Mouse (Mus musculus) forebrain, embryonic 11.5 days (tissue): ENCODE measurements around the gene Pou2f3. TPM values are rescaled to one million over a fixed set of nuclear protein-coding genes. Genes with fewer than 3 reads are reported as not detected.

Experiments used
- ATAC-seq: fragments of 200-750 bp; cut with Nextera tagmentation; replicated peaks from 2 replicates; pipeline ENCODE4 v1.8.0; 2017; ENCODE audit warnings: moderate TSS enrichment; ENCODE audit not compliant: low FRiP score
- DNase-seq: peaks from one replicate; pipeline ENCODE4 v3.0.0-alpha.2; 2017; ENCODE audit warnings: low spot score
- H3K27ac ChIP-seq: fragments of 300-500 bp; sonication (generic); 2 replicates; pipeline ENCODE4 v1.5.1; 2014; ENCODE audit warnings: low read depth, low read length
- H3K27me3 ChIP-seq: fragments of 300-500 bp; sonication (generic); 2 replicates; pipeline ENCODE4 v1.6.1; 2014; ENCODE audit warnings: mild to moderate bottlenecking, low read length, mixed read lengths; ENCODE audit not compliant: control insufficient read depth, insufficient read depth
- H3K36me3 ChIP-seq: fragments of 300-500 bp; sonication (generic); 2 replicates; pipeline ENCODE4 v1.6.1; 2014; ENCODE audit warnings: mild to moderate bottlenecking, low read length, moderate library complexity, mixed read lengths; ENCODE audit not compliant: control insufficient read depth, insufficient read depth
- H3K4me1 ChIP-seq: fragments of 300-500 bp; sonication (generic); replicated peaks from 2 replicates; pipeline ENCODE4 v1.6.1; 2014; ENCODE audit warnings: low read length, mixed read lengths; ENCODE audit not compliant: control insufficient read depth, insufficient read depth
- H3K4me2 ChIP-seq: fragments of 300-500 bp; sonication (generic); 2 replicates; pipeline ENCODE4 v1.6.1; 2014; ENCODE audit warnings: low read depth, mild to moderate bottlenecking, low read length, moderate library complexity, mixed read lengths; ENCODE audit not compliant: severe bottlenecking
- H3K4me3 ChIP-seq: fragments of 300-500 bp; sonication (generic); 2 replicates; pipeline ENCODE4 v1.5.1; 2014; ENCODE audit warnings: low read depth, low read length
- H3K9ac ChIP-seq: fragments of 300-500 bp; sonication (generic); 2 replicates; pipeline ENCODE4 v1.6.1; 2014; ENCODE audit warnings: low read length
- H3K9me3 ChIP-seq: fragments of 300-500 bp; sonication (generic); 2 replicates; pipeline ENCODE4 v1.6.1; 2016; ENCODE audit warnings: low read length, mixed read lengths; ENCODE audit not compliant: control insufficient read depth
- WGBS: fragments of 180-500 bp; shearing (Covaris S2); extraction: QIAGEN DNeasy Blood & Tissue Kit; methylation state at CpG from one replicate; pipeline ENCODE4 v1.1.7; 2014; 5-methylcytosine and 5-hydroxymethylcytosine counted together
- polyA plus RNA-seq: library from polyadenylated mRNA; unstranded; fragments of >200 nt; fragmentation: Nextera tagmentation; extraction: Ambion mirVana; gene quantifications from 2 replicates; pipeline ENCODE4 v1.2.1, GENCODE M21; 2014

Gene Pou2f3
- polyA plus RNA-seq, 1 experiment from 2014 or later, result not detected

DNA sequence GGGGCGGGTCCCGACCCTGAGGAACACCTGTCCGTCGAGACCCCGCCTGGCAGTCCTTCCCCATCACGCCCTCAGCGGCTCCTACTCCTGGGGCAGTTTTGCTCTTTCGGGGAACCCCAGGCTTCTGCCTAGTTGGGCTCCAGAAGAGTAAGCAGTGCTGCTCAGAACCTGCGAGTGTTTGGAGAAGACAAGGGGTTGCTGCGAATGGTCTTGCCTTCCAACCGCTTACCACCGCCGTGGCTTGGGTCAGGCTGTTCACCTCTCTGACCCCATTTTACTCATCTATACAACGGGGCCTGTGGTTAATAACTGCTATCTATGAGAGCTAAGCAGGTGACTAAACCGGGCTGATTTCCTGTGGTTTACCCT lies 4.2 kb downstream of the Pou2f3 start:
- WGBS, result 5% methylated on average over 15 of the region's 15 CpGs
- H3K9ac ChIP-seq, result peak overlapping the region; percentile 4; the same call in 1 of the 2 replicates
- peak overlapping the region; percentile 53 for H3K4me2 ChIP-seq
- no peaks in the 10 kb centered on the region for H3K9me3 ChIP-seq
- no peak for DNase-seq
- H3K27ac ChIP-seq, result no peak overlapping the region
- peaks cover 16% of the 10 kb centered on the region for H3K4me1 ChIP-seq
- peak overlapping the region; percentile 28 for H3K4me3 ChIP-seq
- H3K27me3 ChIP-seq, result peaks cover 25% of the 10 kb centered on the region
- H3K36me3 ChIP-seq, result no peaks in the 10 kb centered on the region
- ATAC-seq, result no peak

GRCm38 (mm10) chr9:43205343-43206021 lies 4.7 kb downstream of the Pou2f3 start:
- H3K4me3 ChIP-seq, result peak overlapping the region; percentile 28
- H3K9ac ChIP-seq, result peak overlapping the region; percentile 4; the same call in 1 of the 2 replicates
- no peaks in the 10 kb centered on the region for H3K9me3 ChIP-seq
- H3K36me3 ChIP-seq, result no peaks in the 10 kb centered on the region
- peaks cover 25% of the 10 kb centered on the region for H3K27me3 ChIP-seq
- WGBS, result 1% methylated on average over 41 of the region's 41 CpGs
- H3K4me1 ChIP-seq, result peaks cover 15% of the 10 kb centered on the region
- peak; percentile 54 for DNase-seq
- ATAC-seq, result no peak
- H3K27ac ChIP-seq, result no peak overlapping the region
- H3K4me2 ChIP-seq, result peak overlapping the region; percentile 53

GRCm38 (mm10) chr9:43200212-43200611 lies 10.0 kb downstream of the Pou2f3 start:
- Histone ChIP-seq H3K9me3 (no peaks in the 10 kb centered on the region), H3K4me3 (no peak overlapping the region), H3K4me2 (peak overlapping the region; percentile 19; the same call in 1 of the 2 replicates), H3K9ac (no peak overlapping the region), H3K4me1 (peaks cover under 1% of the 10 kb centered on the region), H3K27ac (no peak overlapping the region), H3K27me3 (peaks cover 12% of the 10 kb centered on the region), H3K36me3 (no peaks in the 10 kb centered on the region)
- ATAC-seq (no peak), DNase-seq (no peak)
- WGBS, result 3% methylated on average over 5 of the region's 5 CpGs

GRCm38 (mm10) chr9:43194001-43194400 lies 16.2 kb downstream of the Pou2f3 start:
- H3K4me2 ChIP-seq, result no peak overlapping the region
- no peak overlapping the region for H3K27ac ChIP-seq
- H3K9ac ChIP-seq, result no peak overlapping the region
- WGBS, result 16% methylated on average over 9 of the region's 9 CpGs
- ATAC-seq (no peak), DNase-seq (no peak)
- no peaks in the 10 kb centered on the region for H3K9me3 ChIP-seq
- H3K4me1 ChIP-seq, result peaks cover 4% of the 10 kb centered on the region; the same call in 1 of the 2 replicates
- H3K27me3 ChIP-seq, result no peaks in the 10 kb centered on the region
- no peaks in the 10 kb centered on the region for H3K36me3 ChIP-seq
- no peak overlapping the region for H3K4me3 ChIP-seq

- Histone ChIP-seq H3K9ac (no peak overlapping the region), H3K4me3 (no peak overlapping the region), H3K27ac (no peak overlapping the region), H3K4me1 (peaks cover 5% of the 10 kb centered on the region; the same call in 1 of the 2 replicates), H3K27me3 (no peaks in the 10 kb centered on the region), H3K4me2 (no peak overlapping the region), H3K36me3 (no peaks in the 10 kb centered on the region), H3K9me3 (no peaks in the 10 kb centered on the region)
- ATAC-seq (no peak), DNase-seq (no peak)
- 53% methylated on average over 4 of the region's 4 CpGs for WGBS
Measured at GRCm38 (mm10) chr9:43191561-43191960, 18.6 kb downstream of the Pou2f3 start.

GRCm38 (mm10) chr9:43189021-43189356 lies 21.2 kb downstream of the Pou2f3 start:
- Histone ChIP-seq H3K27ac (no peak overlapping the region), H3K9ac (no peak overlapping the region), H3K4me2 (no peak overlapping the region), H3K9me3 (no peaks in the 10 kb centered on the region), H3K27me3 (no peaks in the 10 kb centered on the region), H3K4me1 (peaks cover 4% of the 10 kb centered on the region; the same call in 1 of the 2 replicates), H3K36me3 (no peaks in the 10 kb centered on the region), H3K4me3 (no peak overlapping the region)
- WGBS, result 68% methylated on average over 3 of the region's 3 CpGs
- ATAC-seq, result no peak
- no peak for DNase-seq

- no peak for DNase-seq
- 63% methylated on average over 12 of the region's 12 CpGs for WGBS
- H3K4me1 ChIP-seq, result peaks cover 2% of the 10 kb centered on the region; the same call in 1 of the 2 replicates
- H3K27me3 ChIP-seq, result no peaks in the 10 kb centered on the region
- no peaks in the 10 kb centered on the region for H3K36me3 ChIP-seq
- ATAC-seq, result no peak
- no peak overlapping the region for H3K9ac ChIP-seq
- no peak overlapping the region for H3K4me3 ChIP-seq
- H3K9me3 ChIP-seq, result no peaks in the 10 kb centered on the region
- no peak overlapping the region for H3K27ac ChIP-seq
- H3K4me2 ChIP-seq, result no peak overlapping the region
Measured at GRCm38 (mm10) chr9:43188309-43189020, 21.7 kb downstream of the Pou2f3 start.

DNA sequence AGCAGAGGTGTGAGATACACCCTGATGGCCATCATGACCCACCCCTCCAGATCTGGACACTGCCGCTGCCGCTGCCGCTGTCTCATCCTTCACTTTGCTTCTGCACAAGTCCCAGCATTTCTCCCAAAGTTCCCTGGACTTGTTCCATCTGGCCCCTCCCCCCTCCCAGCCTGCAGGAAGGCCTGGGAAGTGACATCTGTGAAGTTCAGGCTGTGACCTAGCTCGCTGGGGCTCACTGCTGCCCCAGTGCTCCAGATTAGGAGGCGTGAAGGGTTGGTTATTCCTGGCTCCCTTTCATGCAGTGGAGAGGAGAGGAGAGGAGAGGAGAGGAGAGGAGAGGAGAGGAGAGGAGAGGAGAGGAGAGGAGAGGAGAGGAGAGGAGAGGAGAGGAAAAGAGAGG lies 30.6 kb downstream of the Pou2f3 start:
- DNase-seq (no peak), ATAC-seq (no peak)
- H3K4me2 ChIP-seq, result no peak overlapping the region
- WGBS, result 78% methylated on average over 5 of the region's 5 CpGs
- H3K9ac ChIP-seq, result no peak overlapping the region
- no peak overlapping the region for H3K27ac ChIP-seq
- no peaks in the 10 kb centered on the region for H3K27me3 ChIP-seq
- H3K4me1 ChIP-seq, result no peaks in the 10 kb centered on the region
- H3K4me3 ChIP-seq, result no peak overlapping the region
- no peaks in the 10 kb centered on the region for H3K36me3 ChIP-seq
- no peaks in the 10 kb centered on the region for H3K9me3 ChIP-seq
